Mouse (Mus musculus) lung, postnatal 25 days (tissue): Measurements from ENCODE around the gene Adgre1.
"Not testable (repeated sequence)": the region's sequence is repeated elsewhere in the genome, so short reads cannot be mapped to it uniquely, and the experiment has no call there.

Source experiments
- DNase-seq: peaks from one replicate; pipeline ENCODE4 v3.0.0; 2022; ENCODE audit warnings: low spot score

The Adgre1 gene

GRCm38 (mm10) chr17:57358441-57358840 lies at the start of gene Adgre1:
Gene Adgre1 (plus strand): TSS chr17:57358691.
- peak; percentile 25 for DNase-seq

GRCm38 (mm10) chr17:57311801-57312200 lies 46.7 kb upstream of the Adgre1 start:
- no peak for DNase-seq

- DNase-seq, result no peak
Measured at GRCm38 (mm10) chr17:57327615-57328014, 30.9 kb upstream of the Adgre1 start.

- DNase-seq, result no peak
Measured at GRCm38 (mm10) chr17:57328944-57329343, 29.5 kb upstream of the Adgre1 start.

- no peak for DNase-seq
Measured at GRCm38 (mm10) chr17:57330993-57331392, 27.5 kb upstream of the Adgre1 start.

- DNase-seq, result no peak
Measured at GRCm38 (mm10) chr17:57332241-57332640, 26.2 kb upstream of the Adgre1 start.

- no peak for DNase-seq
Measured at GRCm38 (mm10) chr17:57334001-57334760, 24.3 kb upstream of the Adgre1 start.

- DNase-seq, result peak; percentile 85
Measured at GRCm38 (mm10) chr17:57334761-57335150, 23.7 kb upstream of the Adgre1 start.

GRCm38 (mm10) chr17:57335194-57335593 lies 23.3 kb upstream of the Adgre1 start:
- DNase-seq, result not testable (repeated sequence)

GRCm38 (mm10) chr17:57335673-57336303 lies 22.7 kb upstream of the Adgre1 start:
- DNase-seq, result peak; percentile 86

DNA sequence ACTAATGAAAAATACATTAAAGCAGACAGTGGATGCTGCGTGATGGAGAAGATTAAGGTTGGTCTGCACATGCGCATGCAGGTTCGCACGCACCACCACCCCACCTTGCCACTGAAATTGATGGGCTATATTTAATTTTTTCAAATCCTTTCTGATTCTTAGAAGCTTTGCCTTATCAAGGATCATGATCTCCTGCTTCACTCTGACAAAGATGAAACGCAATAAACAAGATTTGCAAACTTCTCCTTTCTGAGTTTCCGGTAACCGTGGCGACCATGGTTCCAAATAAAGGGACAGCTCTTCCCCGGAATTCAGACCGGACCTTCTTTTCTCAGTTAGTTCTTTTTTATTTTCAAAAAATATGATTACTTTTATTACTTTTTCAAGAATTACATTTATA lies 20.5 kb upstream of the Adgre1 start:
- DNase-seq, result peak; percentile 10

DNA sequence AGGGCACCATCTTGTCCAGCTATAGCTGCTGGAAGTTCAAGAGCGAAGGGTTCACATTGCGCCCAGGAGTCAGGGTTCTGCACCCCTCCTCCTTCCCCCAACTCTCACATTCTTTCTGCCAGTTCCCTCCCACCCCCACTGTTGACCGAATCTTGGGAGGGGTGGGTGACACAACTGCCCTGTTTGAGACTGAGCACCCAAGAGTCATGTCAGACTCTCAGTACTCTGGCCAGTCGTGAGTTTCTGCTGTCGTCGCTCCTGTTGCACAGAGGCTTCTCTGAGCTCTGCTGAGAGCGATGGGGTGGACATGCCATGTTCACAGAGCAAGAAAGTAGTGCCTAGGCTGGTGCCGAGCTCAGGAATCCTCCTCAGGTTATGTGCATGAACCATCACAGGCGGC lies 19.2 kb upstream of the Adgre1 start:
- no peak for DNase-seq

DNA sequence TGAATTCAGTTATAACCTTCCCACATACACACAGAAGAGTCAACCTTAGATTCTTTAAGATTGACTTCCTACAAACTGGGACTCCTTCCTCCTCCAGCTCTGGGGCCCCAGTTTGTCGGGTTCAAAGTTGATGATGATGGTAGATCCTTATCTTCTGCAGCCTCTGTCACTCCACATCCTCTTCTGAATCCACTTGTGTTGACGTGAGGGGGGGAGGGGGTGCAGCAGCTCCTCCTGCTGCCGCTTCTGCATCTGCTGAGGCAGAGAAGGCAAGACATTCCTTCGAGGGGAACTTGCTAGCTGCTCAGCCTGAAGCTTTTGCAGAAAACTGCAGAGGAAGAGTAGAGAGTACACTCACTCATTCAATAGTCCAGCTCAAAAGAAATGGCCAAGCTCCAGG lies 16.9 kb upstream of the Adgre1 start:
- DNase-seq, result no peak

DNA sequence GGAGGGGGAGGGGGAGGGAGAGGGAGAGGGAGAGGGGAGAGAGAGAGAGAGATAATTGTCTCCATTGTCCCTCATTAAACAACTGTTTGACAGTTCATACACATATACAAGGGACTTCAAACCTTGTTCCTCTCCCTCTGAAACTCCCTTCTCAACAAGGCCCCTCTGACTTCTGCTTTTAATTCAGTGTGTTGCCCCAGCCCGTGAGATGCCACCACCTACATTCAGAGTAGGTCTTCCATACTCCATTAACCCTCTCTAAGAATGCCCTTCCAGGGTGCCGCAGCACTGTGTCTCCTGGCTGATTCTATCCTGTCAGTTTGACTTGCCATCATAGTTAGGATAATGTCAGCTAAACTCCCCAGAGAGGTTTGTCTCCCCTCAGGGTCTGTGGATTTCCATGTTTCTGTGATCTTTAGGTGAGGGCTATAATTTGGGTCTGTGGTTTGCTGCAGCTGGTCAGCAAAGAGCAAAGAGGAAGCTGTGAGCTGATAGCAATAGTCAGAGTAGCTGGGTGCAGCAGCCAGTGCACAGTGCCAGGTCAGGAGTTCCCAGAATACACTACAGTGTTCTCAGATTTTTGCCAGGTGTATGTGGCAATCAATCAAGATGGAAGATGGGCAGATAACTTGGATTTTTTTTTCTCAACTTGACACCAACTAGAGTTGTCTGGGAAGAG lies 14.3 kb upstream of the Adgre1 start:
- peak; percentile 26 for DNase-seq

DNA sequence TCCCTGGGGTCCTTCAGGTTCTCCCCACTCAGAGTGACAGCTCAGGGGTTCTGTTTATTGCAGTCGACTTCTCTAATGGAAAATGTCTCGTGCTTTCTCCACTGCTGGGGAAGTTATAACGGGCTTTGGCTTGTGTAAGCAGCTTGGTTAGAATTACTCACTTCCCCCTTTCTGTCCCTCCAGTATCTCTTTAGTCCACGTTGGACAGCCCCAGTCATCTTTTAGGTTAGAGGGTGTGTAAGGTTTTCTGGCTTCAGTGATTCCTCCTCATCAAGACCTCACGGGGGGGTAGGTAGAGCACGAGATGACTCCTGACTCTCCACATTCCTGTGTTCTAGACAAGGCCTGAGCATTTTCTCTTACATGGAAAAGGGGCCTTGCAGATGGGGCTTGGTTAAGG lies 11.5 kb upstream of the Adgre1 start:
- DNase-seq, result peak; percentile 50

GRCm38 (mm10) chr17:57347781-57348180 lies 10.7 kb upstream of the Adgre1 start:
- DNase-seq, result no peak

DNA sequence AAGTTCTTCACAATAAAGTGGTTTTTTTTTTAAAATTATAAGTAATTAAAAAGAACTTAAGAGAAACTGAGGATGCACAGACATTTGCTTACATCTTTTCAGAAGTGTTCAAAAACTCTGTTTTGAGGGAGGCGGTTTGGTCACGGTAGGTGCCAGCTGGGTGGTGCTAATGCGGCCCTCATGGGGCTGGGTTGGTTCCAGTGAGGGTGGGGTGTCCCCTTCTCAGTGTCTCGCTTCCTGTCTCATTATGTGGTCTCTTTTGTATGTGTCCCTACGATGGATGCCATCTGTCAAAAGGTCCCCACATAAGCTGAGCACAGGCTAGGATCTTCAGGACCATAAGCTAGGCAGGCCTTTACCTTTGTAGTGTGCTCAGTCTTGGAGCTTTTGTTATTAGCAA lies 9.4 kb upstream of the Adgre1 start:
- peak; percentile 36 for DNase-seq

- DNase-seq, result no peak
Measured at GRCm38 (mm10) chr17:57350212-57350611, 8.3 kb upstream of the Adgre1 start.

DNA sequence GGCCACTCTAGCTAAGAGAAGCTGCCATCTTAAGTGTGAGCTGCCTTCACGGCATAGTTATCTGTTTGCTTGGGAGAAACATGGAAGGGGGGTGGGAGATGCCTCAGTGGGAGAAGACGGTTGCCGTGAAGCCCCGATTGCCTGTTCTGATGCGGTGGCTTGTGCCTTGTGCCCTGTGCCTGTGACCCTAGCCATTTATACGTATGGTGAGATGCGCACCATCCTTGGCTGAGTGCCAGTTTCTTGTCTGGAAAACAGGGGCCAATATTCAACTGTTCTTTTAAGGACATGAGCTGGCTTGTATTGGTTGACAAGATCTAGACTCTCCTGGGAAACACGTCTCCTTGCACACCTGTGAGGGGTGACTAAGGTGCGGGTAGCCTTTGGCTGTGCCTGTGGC lies 7.4 kb upstream of the Adgre1 start:
- no peak for DNase-seq

DNA sequence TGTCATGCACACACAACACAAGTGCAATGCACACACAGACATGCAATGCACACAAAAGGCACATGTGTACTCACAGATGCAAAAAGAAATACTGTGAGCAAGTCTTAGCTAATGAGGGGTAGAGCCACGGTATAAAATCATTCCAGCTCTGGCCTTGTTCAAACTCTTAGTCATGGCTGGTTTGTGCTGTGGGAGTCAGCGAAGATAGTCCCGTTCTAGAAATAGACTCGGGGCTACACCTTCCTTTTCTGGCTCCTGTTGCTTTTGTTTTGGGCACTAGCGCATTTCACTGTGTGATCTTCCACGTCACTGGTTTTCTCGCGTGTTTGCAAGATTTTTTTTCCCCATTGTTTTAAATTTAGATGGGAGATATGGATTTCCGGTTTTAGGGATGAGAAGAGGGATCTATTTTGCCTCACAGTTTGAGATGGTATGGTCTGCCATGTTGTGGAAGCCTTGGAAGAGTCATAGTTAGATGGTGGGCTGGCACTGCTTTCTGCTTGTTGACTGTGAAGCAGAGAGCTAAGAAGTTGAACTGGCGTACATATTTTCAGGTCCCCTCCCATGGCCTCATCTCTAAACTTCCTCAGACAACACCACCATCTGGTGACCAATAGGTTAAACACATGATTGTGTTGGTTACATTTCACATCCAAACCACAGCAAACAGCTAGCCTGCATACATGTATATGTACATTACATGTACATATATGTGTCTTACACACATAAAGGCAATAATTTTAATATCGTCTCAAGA lies 1.2 kb downstream of the Adgre1 start:
- no peak for DNase-seq
